Comparison of ENCODE assay signal across 12 mouse cellular contexts in the genomic region with DNA sequence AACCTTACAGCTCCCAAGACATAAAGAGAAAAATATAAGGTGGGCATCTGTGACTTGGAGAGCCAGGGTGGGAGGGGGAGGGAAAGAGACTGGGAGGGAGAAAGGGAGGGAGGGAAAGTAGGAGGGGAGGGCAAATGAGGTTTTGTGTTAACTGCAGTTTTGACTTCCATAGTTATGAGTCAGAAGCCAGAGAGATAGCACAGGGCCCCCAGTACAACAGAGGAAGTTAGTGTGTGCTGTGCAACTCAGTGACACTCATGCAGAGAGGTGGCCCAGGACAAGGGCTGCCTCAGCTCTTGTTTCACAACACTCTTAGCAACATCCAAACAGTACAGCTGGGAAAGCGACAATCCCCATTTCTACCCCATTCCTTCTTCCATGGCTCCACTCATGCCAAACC.
DNase-seq lines count a peak whose midpoint lies in the region; ATAC-seq and TF ChIP-seq lines count a peak whose summit lies in the region.
"Had no signal": no experiment of that assay in that cellular context is flagged by ENCODE, and none has a peak within 500 bp of the region (broad histone marks: within the 10 kb centered on the region; RNA-seq: fewer than 3 reads in every experiment).

No protein-coding gene starts in this region.

- no peak for TF ChIP-seq POLR2A in kidney, adult 2 months (IDR thresholded peaks at IDR 0.05; ENCODE audit: low read depth, low read length)

- no peak overlapping the region for H3K4me2 ChIP-seq in kidney, embryonic 15.5 days
- no peak overlapping the region for H3K4me2 ChIP-seq in heart, embryonic 15.5 days
- H3K4me2 ChIP-seq: limb, embryonic 13.5 days had no signal

- peak overlapping the region; percentile 59 for H3K27ac ChIP-seq in kidney, embryonic 15.5 days
- no peak overlapping the region; the same call in 1 of the 2 replicates for H3K27ac ChIP-seq in kidney, adult 2 months (ENCODE audit: insufficient read depth, low read depth, low read length)
- peak overlapping the region; percentile 51 for H3K27ac ChIP-seq in heart, embryonic 15.5 days
- H3K27ac ChIP-seq: limb, embryonic 13.5 days had no signal

- no peaks in the 10 kb centered on the region for H3K27me3 ChIP-seq in kidney, embryonic 15.5 days
- H3K27me3 ChIP-seq in kidney, adult 2 months (replicated peaks; ENCODE audit: control insufficient read depth, insufficient read depth, low read length), result no peaks in the 10 kb centered on the region
- H3K27me3 ChIP-seq in Patski, result no peaks in the 10 kb centered on the region
- no peaks in the 10 kb centered on the region for H3K27me3 ChIP-seq in heart, embryonic 15.5 days
- H3K27me3 ChIP-seq: limb, embryonic 13.5 days had no signal

- no peak for TF ChIP-seq CTCF in kidney, adult 2 months (conservative IDR thresholded peaks at IDR 0.05; ENCODE audit: insufficient read depth, insufficient read length, low read depth, low read length)
- no peak for TF ChIP-seq CTCF in Patski (IDR thresholded peaks at IDR 0.05)

- peaks cover 54% of the 10 kb centered on the region for H3K4me1 ChIP-seq in kidney, embryonic 15.5 days
- H3K4me1 ChIP-seq in kidney, adult 2 months (ENCODE audit: control insufficient read depth, insufficient read depth, low read length), result peaks cover 8% of the 10 kb centered on the region; the same call in 1 of the 2 replicates
- peaks cover 44% of the 10 kb centered on the region for H3K4me1 ChIP-seq in heart, embryonic 15.5 days (replicated peaks)

- H3K36me3 ChIP-seq in kidney, embryonic 15.5 days, result peaks cover 5% of the 10 kb centered on the region; the same call in 1 of the 2 replicates
- H3K36me3 ChIP-seq in kidney, adult 2 months (ENCODE audit: control insufficient read depth, insufficient read depth, low read length), result no peaks in the 10 kb centered on the region
- no peaks in the 10 kb centered on the region for H3K36me3 ChIP-seq in heart, embryonic 15.5 days

- no peak overlapping the region for H3K9ac ChIP-seq in kidney, embryonic 15.5 days
- H3K9ac ChIP-seq in heart, embryonic 15.5 days, result no peak overlapping the region
- H3K9ac ChIP-seq: limb, embryonic 13.5 days had no signal

- H3K9me3 ChIP-seq in kidney, embryonic 15.5 days (replicated peaks), result no peaks in the 10 kb centered on the region
- no peaks in the 10 kb centered on the region for H3K9me3 ChIP-seq in heart, embryonic 15.5 days (replicated peaks)
- H3K9me3 ChIP-seq: limb, embryonic 13.5 days had no signal

- in situ Hi-C loops in Patski (cut with MboI; ENCODE audit: low pct_unique_long_range_greater_than_20kb), result no loop called here

- 89% methylated on average over 1 of the region's 1 CpGs for WGBS in kidney, embryonic 15.5 days
- WGBS in kidney, adult 2 months, result 80% methylated on average over 1 of the region's 1 CpGs
- 53% methylated on average over 1 of the region's 1 CpGs for WGBS in heart, embryonic 15.5 days

- H3K4me3 ChIP-seq in kidney, embryonic 15.5 days (replicated peaks), result no peak overlapping the region
- no peak overlapping the region for H3K4me3 ChIP-seq in kidney, adult 2 months (ENCODE audit: insufficient read depth, low read depth, low read length)
- no peak overlapping the region for H3K4me3 ChIP-seq in heart, embryonic 15.5 days
- H3K4me3 ChIP-seq: limb, embryonic 13.5 days had no signal

- no peak for ATAC-seq in kidney, embryonic 15.5 days (replicated peaks; ENCODE audit: low FRiP score)
- ATAC-seq in Patski, result peak; percentile 80
- peak; percentile 59; the same call in 1 of the 2 replicates for ATAC-seq in heart, embryonic 15.5 days (replicated peaks; ENCODE audit: insufficient number of reproducible peaks, insufficient read depth, low FRiP score, low read depth)
- peak; percentile 64; the same call in 1 of the 2 replicates for ATAC-seq in monocyte, adult 5-6 weeks (replicated peaks; ENCODE audit: insufficient number of reproducible peaks, low FRiP score, low TSS enrichment, poor library complexity, severe bottlenecking)

- DNase-seq in kidney, adult 2 months, result no peak
- no peak for DNase-seq in Patski (ENCODE audit: low read depth, low spot score)
- DNase-seq in layer of hippocampus, postnatal 36 days, result no peak
- DNase-seq in retina, embryonic 14.5 days (ENCODE audit: low spot score), result no peak
- DNase-seq: cerebellum, adult 18-20 months; gastrocnemius, postnatal 14 days; kidney, postnatal 14 days; thymus, adult 18-20 months had no signal

- CTCF ChIA-PET in Patski (lab: Charles Lee), result interaction anchor here (1.1 to 1.5 kb wide), 2 partner anchors 11 to 40 kb away, joined by 3 to 4 read pairs; no protein-coding TSS in a partner anchor

- POLR2A ChIA-PET in Patski (lab: Charles Lee), result interaction anchor here (1.4 kb wide), 1 partner anchor 7 kb away, joined by 3 read pairs; no protein-coding TSS in a partner anchor
